9 mouse cellular contexts compared by ENCODE assay signal in genomic region chr17:78917696-78918095, GRCm38 (mm10). TPM values are rescaled to one million over a fixed set of nuclear protein-coding genes. Genes with fewer than 3 reads are reported as not detected.
DNase-seq lines count a peak whose midpoint lies in the region; ATAC-seq and TF ChIP-seq lines count a peak whose summit lies in the region.
"Had no signal": no experiment of that assay in that cellular context is flagged by ENCODE, and none has a peak within 500 bp of the region (broad histone marks: within the 10 kb centered on the region; RNA-seq: fewer than 3 reads in every experiment).

No protein-coding gene starts in this region.

- 0 out of 2 replicates have a peak overlapping the region, but pooled peaks have one; percentile 20 for H3K27ac ChIP-seq in heart, embryonic 13.5 days (replicated peaks)
- H3K27ac ChIP-seq in bone marrow macrophage, adult 2 months (ENCODE audit: insufficient read depth, low read depth, low read length): peak overlapping the region; percentile 44

- peaks cover 44% of the 10 kb centered on the region for H3K36me3 ChIP-seq in heart, embryonic 13.5 days
- peaks cover 50% of the 10 kb centered on the region for H3K36me3 ChIP-seq in megakaryocyte, embryonic 14.5 days (replicated peaks; ENCODE audit: low read length)

- 44% methylated on average over 6 of the region's 6 CpGs for WGBS in heart, embryonic 13.5 days

- H3K4me3 ChIP-seq in heart, embryonic 13.5 days: peak overlapping the region; percentile 70
- 0 out of 2 replicates have a peak overlapping the region, but pooled peaks have one; percentile 2 for H3K4me3 ChIP-seq in bone marrow macrophage, adult 2 months (ENCODE audit: insufficient read depth, low read length)
- peak overlapping the region; percentile 64 for H3K4me3 ChIP-seq in megakaryocyte, embryonic 14.5 days (replicated peaks)

- H3K9me3 ChIP-seq in heart, embryonic 13.5 days: no peaks in the 10 kb centered on the region
- no peaks in the 10 kb centered on the region for H3K9me3 ChIP-seq in megakaryocyte, embryonic 14.5 days

- no peaks in the 10 kb centered on the region for H3K27me3 ChIP-seq in heart, embryonic 13.5 days (replicated peaks)
- H3K27me3 ChIP-seq in megakaryocyte, embryonic 14.5 days (replicated peaks): no peaks in the 10 kb centered on the region

- no peak for ATAC-seq in heart, embryonic 13.5 days (ENCODE audit: extremely low read depth, insufficient number of reproducible peaks, low FRiP score, low TSS enrichment)
- peak; percentile 40 for ATAC-seq in granulocyte monocyte progenitor cell, adult 5-6 weeks (replicated peaks; ENCODE audit: poor library complexity, severe bottlenecking)

- intact Hi-C loops in heart, postnatal 25 days (cut with DNase I): loop anchor here (5.0 kb wide), 1 partner anchor 80 kb away; the partner anchor contains the start of genes Gpatch11 and Heatr5b

- H3K9ac ChIP-seq in heart, embryonic 13.5 days: peak overlapping the region; percentile 89

- peak overlapping the region; percentile 83 for H3K4me2 ChIP-seq in heart, embryonic 13.5 days

- peaks cover 19% of the 10 kb centered on the region for H3K4me1 ChIP-seq in heart, embryonic 13.5 days
- H3K4me1 ChIP-seq in bone marrow macrophage, adult 2 months (ENCODE audit: control insufficient read depth, insufficient read depth, low read length): peaks cover 12% of the 10 kb centered on the region
- peaks cover 21% of the 10 kb centered on the region for H3K4me1 ChIP-seq in megakaryocyte, embryonic 14.5 days

- no peak for TF ChIP-seq CTCF in bone marrow macrophage, adult 2 months (IDR thresholded peaks at IDR 0.05; ENCODE audit: low read depth, low read length)

- DNase-seq in heart, postnatal 25 days (ENCODE audit: low spot score): no peak
- DNase-seq in MN1 (ENCODE audit: low spot score): no peak
- no peak for DNase-seq in adipocyte (ENCODE audit: low spot score)
- no peak for DNase-seq in right cerebral cortex, postnatal 25 days
- DNase-seq: kidney, adult 18-20 months had no signal

- no peak for TF ChIP-seq POLR2A in bone marrow macrophage, adult 2 months (IDR thresholded peaks at IDR 0.05; ENCODE audit: borderline replicate concordance, low read depth, low read length)

RNA-seq across cellular contexts. Expression of gene Cebpzos, which starts 1.4 kb away (rescaled TPM):
- polyA plus RNA-seq in heart, embryonic 13.5 days (2015; fragmentation: Nextera tagmentation; extraction: Ambion mirVana): 81.0 and 89.6 TPM in 2 replicates
- 10 to 100 TPM; 54.9 to 58.6 TPM for total RNA-seq in heart, postnatal 25 days (2021)
- polyA plus RNA-seq in bone marrow macrophage, adult 2 months (2012; ENCODE audit: insufficient read depth, insufficient read length, missing spikeins): 27.6 and 31.0 TPM in 2 replicates
- total RNA-seq in granulocyte monocyte progenitor cell, adult 5-6 weeks (2014; fragmentation: Nextera tagmentation): 31.0 and 34.8 TPM in 2 replicates
- total RNA-seq in granulocyte monocyte progenitor cell, adult 5-6 weeks (2017): 53.7 and 66.1 TPM in 2 replicates
- 4.5 TPM in 1 of 2 replicates, not detected in the other for polyA plus RNA-seq in megakaryocyte, embryonic 14.5 days (2012; ENCODE audit: insufficient read depth, low replicate concordance)

RNA-seq across cellular contexts. Expression of gene Sult6b1, which starts 10.9 kb away (rescaled TPM):
- polyA plus RNA-seq in heart, embryonic 13.5 days (2015; fragmentation: Nextera tagmentation; extraction: Ambion mirVana): 0.20 and 0.25 TPM in 2 replicates
- total RNA-seq in heart, postnatal 25 days (2021): not detected
- polyA plus RNA-seq in bone marrow macrophage, adult 2 months (2012; ENCODE audit: insufficient read depth, insufficient read length, missing spikeins): not detected in 2 replicates
- not detected in 2 replicates for total RNA-seq in granulocyte monocyte progenitor cell, adult 5-6 weeks (2014; fragmentation: Nextera tagmentation)
- not detected in 2 replicates for total RNA-seq in granulocyte monocyte progenitor cell, adult 5-6 weeks (2017)
- not detected in 2 replicates for polyA plus RNA-seq in megakaryocyte, embryonic 14.5 days (2012; ENCODE audit: insufficient read depth, low replicate concordance)

RNA-seq across cellular contexts. Expression of gene Cebpz, which starts 19.2 kb away (rescaled TPM):
- polyA plus RNA-seq in heart, embryonic 13.5 days (2015; fragmentation: Nextera tagmentation; extraction: Ambion mirVana): 28.4 and 33.7 TPM in 2 replicates
- total RNA-seq in heart, postnatal 25 days (2021): 10 to 100 TPM; 18.9 to 19.2 TPM
- 20.7 and 27.8 TPM in 2 replicates for polyA plus RNA-seq in bone marrow macrophage, adult 2 months (2012; ENCODE audit: insufficient read depth, insufficient read length, missing spikeins)
- total RNA-seq in granulocyte monocyte progenitor cell, adult 5-6 weeks (2014; fragmentation: Nextera tagmentation): 61.6 and 62.4 TPM in 2 replicates
- total RNA-seq in granulocyte monocyte progenitor cell, adult 5-6 weeks (2017): 124 and 206 TPM in 2 replicates
- polyA plus RNA-seq in megakaryocyte, embryonic 14.5 days (2012; ENCODE audit: insufficient read depth, low replicate concordance): 6.0 TPM in 1 of 2 replicates, not detected in the other

RNA-seq across cellular contexts. Expression of gene Ndufaf7, which starts 19.2 kb away (rescaled TPM):
- polyA plus RNA-seq in heart, embryonic 13.5 days (2015; fragmentation: Nextera tagmentation; extraction: Ambion mirVana): 57.9 and 66.6 TPM in 2 replicates
- 10 to 100 TPM; 47.3 to 48.6 TPM for total RNA-seq in heart, postnatal 25 days (2021)
- 27.6 and 27.8 TPM in 2 replicates for polyA plus RNA-seq in bone marrow macrophage, adult 2 months (2012; ENCODE audit: insufficient read depth, insufficient read length, missing spikeins)
- 47.9 and 49.7 TPM in 2 replicates for total RNA-seq in granulocyte monocyte progenitor cell, adult 5-6 weeks (2014; fragmentation: Nextera tagmentation)
- total RNA-seq in granulocyte monocyte progenitor cell, adult 5-6 weeks (2017): 25.9 and 34.5 TPM in 2 replicates
- 2.2 TPM in 1 of 2 replicates, not detected in the other for polyA plus RNA-seq in megakaryocyte, embryonic 14.5 days (2012; ENCODE audit: insufficient read depth, low replicate concordance)

RNA-seq across cellular contexts. Expression of gene Eif2ak2, which starts 35.3 kb away (rescaled TPM):
- polyA plus RNA-seq in heart, embryonic 13.5 days (2015; fragmentation: Nextera tagmentation; extraction: Ambion mirVana): 11.0 and 12.7 TPM in 2 replicates
- total RNA-seq in heart, postnatal 25 days (2021): 1 to 10 TPM; 8.5 to 9.7 TPM
- 45.8 and 51.8 TPM in 2 replicates for polyA plus RNA-seq in bone marrow macrophage, adult 2 months (2012; ENCODE audit: insufficient read depth, insufficient read length, missing spikeins)
- 22.9 and 31.6 TPM in 2 replicates for total RNA-seq in granulocyte monocyte progenitor cell, adult 5-6 weeks (2014; fragmentation: Nextera tagmentation)
- 33.2 and 44.3 TPM in 2 replicates for total RNA-seq in granulocyte monocyte progenitor cell, adult 5-6 weeks (2017)
- polyA plus RNA-seq in megakaryocyte, embryonic 14.5 days (2012; ENCODE audit: insufficient read depth, low replicate concordance): 7.4 TPM in 1 of 2 replicates, not detected in the other

Comparison
In these comparisons a context has a peak if more than half of its experiments do, and no peak if none do; other contexts are left out.
1. H3K4me3 ChIP-seq: peak in every context shown above with its lines; median percentile 70 in heart, embryonic 13.5 days; 64 in megakaryocyte, embryonic 14.5 days; 2 in bone marrow macrophage, adult 2 months.